Mouse (Mus musculus): ENCODE results near the gene Dot1l.

DNA sequence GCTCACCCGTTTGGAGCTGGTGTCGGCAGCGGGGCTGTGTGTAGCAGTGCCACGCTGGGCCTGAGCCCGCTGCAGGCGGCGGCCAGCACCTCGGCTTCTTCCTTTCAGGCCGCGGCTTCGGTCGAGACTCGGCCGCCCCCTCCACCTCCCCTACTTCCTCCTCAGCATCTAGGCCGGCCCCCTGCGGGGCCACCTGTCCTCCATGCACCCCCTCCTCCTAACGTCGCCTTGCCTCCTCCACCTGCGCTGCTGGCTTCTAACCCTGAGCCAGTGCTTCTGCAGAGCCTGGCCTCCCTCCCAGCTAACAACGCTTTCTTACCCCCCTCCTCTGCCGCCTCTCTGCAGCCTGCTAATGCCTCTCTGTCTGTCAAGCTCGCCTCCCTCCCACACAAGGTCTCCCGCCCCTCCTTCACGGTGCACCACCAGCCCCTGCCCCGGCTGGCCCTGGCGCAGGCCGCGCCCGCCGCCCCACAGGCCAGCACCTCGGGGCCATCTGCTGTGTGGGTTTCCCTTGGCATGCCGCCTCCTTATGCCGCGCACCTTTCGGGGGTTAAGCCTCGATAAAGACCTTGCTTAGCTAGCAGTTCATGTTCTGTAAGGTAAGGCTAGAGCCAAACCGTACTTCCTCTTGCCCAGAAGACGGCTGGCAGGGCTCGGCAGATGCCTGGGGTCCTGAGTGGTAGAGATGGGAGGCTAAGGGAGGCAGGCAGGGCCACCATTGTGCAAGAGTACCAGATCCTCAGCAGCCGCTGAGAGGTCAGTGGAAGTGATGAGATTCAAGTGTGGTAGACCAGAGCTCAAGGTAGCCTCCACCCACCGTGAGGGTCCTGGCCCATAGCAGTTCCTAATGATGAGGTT lies 37.4 kb downstream of the Dot1l start:
- TF ChIP-seq CTCF (IDR thresholded peaks at IDR 0.05; ENCODE audit: control insufficient read depth, insufficient read depth, low read length) = no peak
- TF ChIP-seq POLR2A (IDR thresholded peaks at IDR 0.05; ENCODE audit: borderline replicate concordance, control insufficient read depth, low read depth, low read length) = no peak

All from bone marrow, adult 2 months (tissue).